Mouse (Mus musculus): ENCODE data around the gene Cfap65. TPM values are rescaled to one million over a fixed set of nuclear protein-coding genes. Genes with fewer than 3 reads are reported as not detected.

Gene Cfap65
- polyA plus RNA-seq, 1 experiment from 2014 or later: 4.1 TPM

- Histone ChIP-seq H3K27ac (replicated peaks) (no peak within 1 kb of the TSS), H3K9ac (no peak within 1 kb of the TSS), H3K4me3 (replicated peaks) (no peak within 1 kb of the TSS; the same call in 1 of the 2 replicates), H3K4me1 (peaks cover 6% of the 10 kb centered on the region), H3K36me3 (no peaks in the 10 kb centered on the region), H3K27me3 (peaks cover 91% of the 10 kb centered on the region), H3K9me3 (replicated peaks) (no peaks in the 10 kb centered on the region), H3K4me2 (replicated peaks) (no peak within 1 kb of the TSS; the same call in 1 of the 2 replicates)
- no peak for ATAC-seq (ENCODE audit: insufficient number of reproducible peaks, low FRiP score, low TSS enrichment, low read depth)
- WGBS: 1% methylated on average over 25 of the region's 25 CpGs
Measured at GRCm38 (mm10) chr1:74893134-74893855, 42.1 kb downstream of the Cfap65 start, which contains the start of gene Cryba2. Gene Cryba2, minus strand, starts transcription at chr1:74893143.

- H3K4me2 ChIP-seq (replicated peaks): no peak overlapping the region; the same call in 1 of the 2 replicates
- 2% methylated on average over 39 of the region's 39 CpGs for WGBS
- ATAC-seq (ENCODE audit: insufficient number of reproducible peaks, low FRiP score, low TSS enrichment, low read depth): no peak
Measured at GRCm38 (mm10) chr1:74892351-74893133, 42.9 kb downstream of the Cfap65 start.

DNA sequence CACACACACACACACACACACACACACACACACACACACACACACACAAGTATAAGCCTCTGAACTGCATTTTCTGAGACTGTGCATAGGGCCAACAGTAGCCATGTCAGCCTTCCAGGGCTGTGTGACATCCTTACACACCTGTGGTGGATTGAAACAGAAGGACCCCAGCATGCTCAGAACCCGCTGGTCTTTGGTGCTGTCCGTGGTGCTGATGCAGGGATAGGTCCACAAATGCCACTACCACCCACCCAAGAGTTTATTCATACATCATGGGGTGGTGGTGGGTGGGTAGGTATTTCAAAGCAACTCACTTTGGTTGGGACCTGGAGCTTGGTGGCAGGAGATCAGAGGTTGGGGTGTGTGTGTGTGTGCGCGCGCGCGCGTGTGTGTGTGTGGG is 43.9 kb downstream of the Cfap65 start:
- Histone ChIP-seq H3K9me3 (replicated peaks) (no peaks in the 10 kb centered on the region), H3K36me3 (no peaks in the 10 kb centered on the region), H3K27me3 (peaks cover 92% of the 10 kb centered on the region), H3K4me2 (replicated peaks) (no peak overlapping the region), H3K4me3 (replicated peaks) (no peak overlapping the region), H3K9ac (no peak overlapping the region), H3K27ac (replicated peaks) (no peak overlapping the region), H3K4me1 (peaks cover 6% of the 10 kb centered on the region)
- ATAC-seq (ENCODE audit: insufficient number of reproducible peaks, low FRiP score, low TSS enrichment, low read depth): no peak
- 2% methylated on average over 8 of the region's 8 CpGs for WGBS

More at GRCm38 (mm10) chr1:74892351-74893133, 42.9 kb downstream of the Cfap65 start:
- Histone ChIP-seq H3K27ac (replicated peaks) (no peak overlapping the region), H3K4me3 (replicated peaks) (no peak overlapping the region; the same call in 1 of the 2 replicates), H3K9ac (no peak overlapping the region), H3K36me3 (no peaks in the 10 kb centered on the region), H3K9me3 (replicated peaks) (no peaks in the 10 kb centered on the region), H3K4me1 (peaks cover 6% of the 10 kb centered on the region), H3K27me3 (peaks cover 90% of the 10 kb centered on the region)

DNA sequence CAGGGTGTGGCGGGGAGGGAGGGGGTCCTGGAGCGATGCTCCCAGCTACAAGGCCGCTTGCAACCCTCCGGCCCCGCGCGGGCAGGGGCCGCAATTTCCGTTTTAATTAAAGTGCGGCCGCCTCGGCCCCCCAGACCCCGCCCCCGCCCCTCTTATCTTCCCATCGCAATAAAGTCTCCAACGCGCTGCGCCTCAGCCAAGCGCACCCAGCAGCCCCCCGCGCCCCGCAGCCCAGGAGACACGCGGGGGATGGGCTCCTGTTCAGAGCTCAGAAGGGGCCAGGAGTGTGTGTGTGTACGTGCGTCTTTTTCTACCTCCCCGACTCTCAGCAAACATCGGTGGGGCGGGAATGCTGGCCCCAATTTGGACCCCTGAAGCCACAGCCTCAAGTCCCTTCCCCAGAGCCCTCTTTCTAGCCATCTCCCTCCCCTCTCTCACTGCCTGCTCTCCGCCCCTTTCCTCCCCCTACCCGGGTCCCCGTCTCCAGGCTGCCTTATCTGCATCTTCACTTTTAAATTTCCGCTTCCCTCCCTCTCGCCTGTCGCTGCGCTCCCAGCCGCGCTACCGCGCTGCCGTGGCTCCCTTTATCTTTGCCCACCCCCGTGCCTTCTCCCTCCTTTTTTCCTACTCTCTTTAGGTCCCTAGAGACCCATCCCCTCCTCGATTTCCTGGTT is 49.9 kb downstream of the Cfap65 start, which contains the start of gene Fev:
Gene Fev (minus strand): TSS at position 51 of the 674 bp plus-strand sequence.
- peaks cover 32% of the 10 kb centered on the region for H3K4me1 ChIP-seq
- peak within 1 kb of the TSS; percentile 27 for H3K4me3 ChIP-seq (replicated peaks)
- peaks cover 94% of the 10 kb centered on the region for H3K27me3 ChIP-seq
- no peaks in the 10 kb centered on the region for H3K36me3 ChIP-seq
- peak within 1 kb of the TSS; percentile 36 for H3K4me2 ChIP-seq (replicated peaks)
- no peak within 1 kb of the TSS for H3K9ac ChIP-seq
- ATAC-seq (ENCODE audit: insufficient number of reproducible peaks, low FRiP score, low TSS enrichment, low read depth): no peak
- H3K9me3 ChIP-seq (replicated peaks): no peaks in the 10 kb centered on the region
- WGBS: under 1% methylated on average over 43 of the region's 43 CpGs
- H3K27ac ChIP-seq (replicated peaks): no peak within 1 kb of the TSS

DNA sequence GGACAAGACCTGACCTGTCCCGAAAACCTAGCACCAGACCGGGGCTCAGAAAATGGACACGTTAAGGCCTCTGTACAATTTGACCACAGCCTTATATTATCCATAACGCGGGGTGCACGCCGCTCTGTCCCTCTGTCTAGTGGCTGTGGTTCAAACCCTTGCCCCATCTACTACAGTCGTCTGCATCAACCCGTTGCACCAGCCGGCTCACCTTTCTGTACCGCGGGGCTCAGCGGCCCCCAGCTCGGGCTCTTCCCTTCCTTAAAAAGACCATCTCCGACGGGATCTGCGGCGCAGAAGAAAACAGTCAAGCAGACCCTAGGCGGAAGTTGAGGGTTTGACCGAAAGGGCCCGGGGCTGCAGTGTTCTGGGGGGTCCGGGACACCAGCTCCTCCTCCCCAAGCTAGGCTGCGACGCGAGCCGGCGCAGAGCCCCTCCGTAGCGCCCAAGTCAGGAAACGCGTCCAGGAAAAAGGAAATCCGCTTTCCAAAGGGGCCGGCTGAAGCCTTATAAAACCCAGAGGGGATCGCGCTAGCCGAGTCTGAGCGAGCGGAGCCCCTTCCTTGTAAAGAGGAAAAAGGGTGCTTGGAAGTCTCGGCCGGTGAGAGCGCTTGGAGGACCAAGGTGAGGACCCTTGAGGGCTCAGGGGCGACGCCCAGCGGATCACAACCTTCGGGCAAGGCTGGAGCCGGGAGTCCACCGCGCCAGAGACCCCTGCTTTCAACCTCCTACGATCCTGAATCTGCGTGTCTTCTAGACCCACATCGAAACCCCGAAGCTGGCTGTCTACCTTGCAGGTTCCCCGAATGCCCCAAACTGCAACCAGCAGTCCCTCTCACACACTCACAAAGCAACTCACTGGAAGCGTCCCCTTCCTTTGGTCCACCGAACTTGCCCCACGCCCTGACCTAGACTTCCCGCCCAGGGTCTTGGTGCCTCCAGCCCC is 50.9 kb downstream of the Cfap65 start:
- under 1% methylated on average over 57 of the region's 57 CpGs for WGBS

GRCm38 (mm10) chr1:74883441-74883840 is 52.0 kb downstream of the Cfap65 start:
- H3K4me3 ChIP-seq (replicated peaks): no peak overlapping the region
- 3% methylated on average over 5 of the region's 5 CpGs for WGBS

More for the DNA sequence above, 50.9 kb downstream of the Cfap65 start:
- Histone ChIP-seq H3K4me1 (peaks cover 32% of the 10 kb centered on the region), H3K27me3 (peaks cover 89% of the 10 kb centered on the region), H3K9ac (no peak overlapping the region), H3K9me3 (replicated peaks) (no peaks in the 10 kb centered on the region), H3K27ac (replicated peaks) (no peak overlapping the region), H3K36me3 (no peaks in the 10 kb centered on the region), H3K4me2 (replicated peaks) (peak overlapping the region; percentile 36), H3K4me3 (replicated peaks) (peak overlapping the region; percentile 27)
- ATAC-seq (ENCODE audit: insufficient number of reproducible peaks, low FRiP score, low TSS enrichment, low read depth): no peak

GRCm38 (mm10) chr1:74882828-74883227 is 52.6 kb downstream of the Cfap65 start:
- Histone ChIP-seq H3K36me3 (no peaks in the 10 kb centered on the region), H3K9me3 (replicated peaks) (no peaks in the 10 kb centered on the region), H3K4me2 (replicated peaks) (peak overlapping the region; percentile 57), H3K4me1 (peaks cover 32% of the 10 kb centered on the region), H3K4me3 (replicated peaks) (0 out of 2 replicates have a peak overlapping the region, but pooled peaks have one; percentile 37), H3K27ac (replicated peaks) (no peak overlapping the region), H3K9ac (no peak overlapping the region), H3K27me3 (peaks cover 90% of the 10 kb centered on the region)
- WGBS: 6% methylated on average over 8 of the region's 8 CpGs
- no peak for ATAC-seq (ENCODE audit: insufficient number of reproducible peaks, low FRiP score, low TSS enrichment, low read depth)

More at GRCm38 (mm10) chr1:74883441-74883840, 52.0 kb downstream of the Cfap65 start:
- no peak overlapping the region for H3K4me2 ChIP-seq (replicated peaks)
- H3K27me3 ChIP-seq: peaks cover 92% of the 10 kb centered on the region
- no peaks in the 10 kb centered on the region for H3K36me3 ChIP-seq
- no peak overlapping the region for H3K9ac ChIP-seq
- no peak for ATAC-seq (ENCODE audit: insufficient number of reproducible peaks, low FRiP score, low TSS enrichment, low read depth)
- H3K9me3 ChIP-seq (replicated peaks): no peaks in the 10 kb centered on the region
- no peak overlapping the region for H3K27ac ChIP-seq (replicated peaks)
- H3K4me1 ChIP-seq: peaks cover 32% of the 10 kb centered on the region

GRCm38 (mm10) chr1:74882055-74882734 is 53.2 kb downstream of the Cfap65 start:
- no peak overlapping the region for H3K9ac ChIP-seq
- H3K36me3 ChIP-seq: no peaks in the 10 kb centered on the region
- H3K4me2 ChIP-seq (replicated peaks): peak overlapping the region; percentile 57
- peaks cover 32% of the 10 kb centered on the region for H3K4me1 ChIP-seq
- no peak for ATAC-seq (ENCODE audit: insufficient number of reproducible peaks, low FRiP score, low TSS enrichment, low read depth)
- peak overlapping the region; percentile 37 for H3K4me3 ChIP-seq (replicated peaks)
- peaks cover 85% of the 10 kb centered on the region for H3K27me3 ChIP-seq
- H3K27ac ChIP-seq (replicated peaks): no peak overlapping the region
- H3K9me3 ChIP-seq (replicated peaks): no peaks in the 10 kb centered on the region
- under 1% methylated on average over 74 of the region's 74 CpGs for WGBS

- no peak overlapping the region for H3K4me3 ChIP-seq (replicated peaks)
- H3K27ac ChIP-seq (replicated peaks): no peak overlapping the region
- H3K9ac ChIP-seq: no peak overlapping the region
- no peak for ATAC-seq (ENCODE audit: insufficient number of reproducible peaks, low FRiP score, low TSS enrichment, low read depth)
- no peaks in the 10 kb centered on the region for H3K36me3 ChIP-seq
- H3K4me1 ChIP-seq: peaks cover 31% of the 10 kb centered on the region
- 4% methylated on average over 18 of the region's 18 CpGs for WGBS
- H3K9me3 ChIP-seq (replicated peaks): no peaks in the 10 kb centered on the region
- peaks cover 80% of the 10 kb centered on the region for H3K27me3 ChIP-seq
- 0 out of 2 replicates have a peak overlapping the region, but pooled peaks have one; percentile 17 for H3K4me2 ChIP-seq (replicated peaks)
Measured at GRCm38 (mm10) chr1:74880785-74881360, 54.5 kb downstream of the Cfap65 start.
